In genomic region chr8:53604906-53605305, GRCm38 (mm10) we compare ENCODE assay signal across 31 mouse cellular contexts. TPM values are rescaled to one million over a fixed set of nuclear protein-coding genes. Genes with fewer than 3 reads are reported as not detected.
DNase-seq lines count a peak whose midpoint lies in the region; ATAC-seq and TF ChIP-seq lines count a peak whose summit lies in the region.
"Had no signal": no experiment of that assay in that cellular context is flagged by ENCODE, and none has a peak within 500 bp of the region (broad histone marks: within the 10 kb centered on the region; RNA-seq: fewer than 3 reads in every experiment).

No protein-coding gene starts in this region.

- H3K4me1 ChIP-seq in liver, postnatal 0 days (ENCODE audit: insufficient read depth): no peaks in the 10 kb centered on the region
- no peaks in the 10 kb centered on the region; the same call in 1 of the 2 replicates for H3K4me1 ChIP-seq in liver, embryonic 12.5 days
- H3K4me1 ChIP-seq: embryonic facial prominence, embryonic 15.5 days; heart, embryonic 12.5 days; limb, embryonic 12.5 days had no signal

- no peaks in the 10 kb centered on the region for H3K79me2 ChIP-seq in macrophage (ENCODE audit: inconsistent target)

- H3K9me3 ChIP-seq in liver, postnatal 0 days (ENCODE audit: low read length): no peaks in the 10 kb centered on the region
- no peaks in the 10 kb centered on the region for H3K9me3 ChIP-seq in liver, embryonic 12.5 days (replicated peaks)
- H3K9me3 ChIP-seq: embryonic facial prominence, embryonic 15.5 days; forebrain, embryonic 13.5 days; heart, embryonic 12.5 days; limb, embryonic 12.5 days; midbrain, embryonic 13.5 days had no signal

- no peak overlapping the region for H3K4me3 ChIP-seq in liver, postnatal 0 days (ENCODE audit: low read depth, low read length)
- no peak overlapping the region for H3K4me3 ChIP-seq in liver, embryonic 12.5 days
- H3K4me3 ChIP-seq in macrophage (ENCODE audit: inconsistent target): no peak overlapping the region
- H3K4me3 ChIP-seq: embryonic facial prominence, embryonic 15.5 days; forebrain, embryonic 13.5 days; heart, adult 2 months; heart, embryonic 12.5 days; limb, embryonic 12.5 days; midbrain, embryonic 13.5 days had no signal

- WGBS in liver, postnatal 0 days (ENCODE audit: insufficient replicate concordance): 65% methylated on average over 5 of the region's 5 CpGs
- 59% methylated on average over 5 of the region's 5 CpGs for WGBS in liver, embryonic 12.5 days (ENCODE audit: insufficient replicate concordance)
- WGBS in macrophage (ENCODE audit: missing documents): 35% methylated on average over 5 of the region's 5 CpGs

- intact Hi-C loops in left cerebral cortex, postnatal 14 days (cut with DNase I): no loop called here

- peak; percentile 37 for ATAC-seq in liver, postnatal 0 days
- ATAC-seq in liver, embryonic 12.5 days: no peak
- peak; percentile 36; the same call in 1 of the 2 replicates for ATAC-seq in monocyte, adult 5-6 weeks (replicated peaks; ENCODE audit: insufficient number of reproducible peaks, low FRiP score, low TSS enrichment, poor library complexity, severe bottlenecking)
- ATAC-seq: activated CD4-positive, CD25-positive, alpha-beta regulatory T cell, adult 4 months; CD4-positive, CD25-positive, alpha-beta regulatory T cell, adult 4 months; forebrain, embryonic 13.5 days; intestine, postnatal 0 days; midbrain, embryonic 13.5 days had no signal

- H3K36me3 ChIP-seq in liver, postnatal 0 days (replicated peaks; ENCODE audit: insufficient read depth, low read length): peaks cover 17% of the 10 kb centered on the region; the same call in 1 of the 2 replicates
- peaks cover 47% of the 10 kb centered on the region for H3K36me3 ChIP-seq in liver, embryonic 12.5 days
- no peaks in the 10 kb centered on the region for H3K36me3 ChIP-seq in macrophage (ENCODE audit: inconsistent target)
- H3K36me3 ChIP-seq: embryonic facial prominence, embryonic 15.5 days; limb, embryonic 12.5 days; midbrain, embryonic 13.5 days had no signal

- peak overlapping the region; percentile 46; the same call in 1 of the 2 replicates for H3K27ac ChIP-seq in liver, postnatal 0 days (ENCODE audit: low read depth)
- H3K27ac ChIP-seq in liver, embryonic 12.5 days: no peak overlapping the region
- peak overlapping the region; percentile 5; the same call in 1 of the 2 replicates for H3K27ac ChIP-seq in macrophage
- H3K27ac ChIP-seq: embryonic facial prominence, embryonic 15.5 days; forebrain, embryonic 13.5 days; heart, adult 2 months; hindbrain, embryonic 14.5 days; limb, embryonic 12.5 days; midbrain, embryonic 13.5 days had no signal

- no peaks in the 10 kb centered on the region for H3K27me3 ChIP-seq in liver, postnatal 0 days (ENCODE audit: insufficient read depth, low read length)
- no peaks in the 10 kb centered on the region for H3K27me3 ChIP-seq in liver, embryonic 12.5 days (replicated peaks)
- H3K27me3 ChIP-seq: embryonic facial prominence, embryonic 15.5 days; forebrain, embryonic 13.5 days; heart, embryonic 12.5 days; limb, embryonic 12.5 days; midbrain, embryonic 13.5 days had no signal

- TF ChIP-seq EP300 in liver, postnatal 0 days (IDR thresholded peaks at IDR 0.05; ENCODE audit: low read depth): no peak

- H3K4me2 ChIP-seq in liver, postnatal 0 days (ENCODE audit: low read depth, low read length): no peak overlapping the region
- H3K4me2 ChIP-seq in liver, embryonic 12.5 days: no peak overlapping the region
- H3K4me2 ChIP-seq: embryonic facial prominence, embryonic 15.5 days; forebrain, embryonic 13.5 days; heart, embryonic 12.5 days; hindbrain, embryonic 14.5 days; limb, embryonic 12.5 days; liver, embryonic 11.5 days; lung, embryonic 14.5 days; midbrain, embryonic 13.5 days had no signal

- TF ChIP-seq CTCF in liver, postnatal 0 days (IDR thresholded peaks at IDR 0.05; ENCODE audit: low read depth): no peak

- no peak for DNase-seq in liver, postnatal 0 days
- DNase-seq in MEL-GATA-1-ER (ENCODE audit: extremely low read depth, low read depth): peak; percentile 5
- DNase-seq in right cerebral cortex, postnatal 10 days (ENCODE audit: low spot score in 2 of 2): no peak
- DNase-seq in cerebellum, adult 9-10 months: no peak
- DNase-seq in left cerebral cortex, postnatal 14 days (ENCODE audit: low spot score in 2 of 2): no peak
- DNase-seq: adrenal gland, adult 2 months; adrenal gland, postnatal 36 days; cerebellum, adult 9-11 months; gastrocnemius, postnatal 14 days; heart, adult 2 months; heart, postnatal 4 days; kidney, adult 9 months; kidney, postnatal 25 days; lung, embryonic 14.5 days; retina, postnatal 1 day; spleen, adult 18-20 months; thymus, postnatal 25 days had no signal

- no peak overlapping the region for H3K9ac ChIP-seq in liver, postnatal 0 days (replicated peaks)
- H3K9ac ChIP-seq in liver, embryonic 12.5 days: no peak overlapping the region
- H3K9ac ChIP-seq: embryonic facial prominence, embryonic 15.5 days; forebrain, embryonic 13.5 days; heart, embryonic 12.5 days; hindbrain, embryonic 14.5 days; limb, embryonic 12.5 days; lung, embryonic 14.5 days; midbrain, embryonic 13.5 days had no signal

RNA-seq across cellular contexts. Expression of gene Neil3, which starts 34.0 kb away (rescaled TPM):
- 20.5 and 21.8 TPM in 2 replicates for polyA plus RNA-seq in liver, postnatal 0 days (2015; fragmentation: Nextera tagmentation; extraction: Ambion mirVana)
- polyA plus RNA-seq in liver, embryonic 12.5 days (2016; fragmentation: Nextera tagmentation; extraction: Ambion mirVana): 30.8 and 34.8 TPM in 2 replicates
- total RNA-seq in macrophage (2018; cell fraction: chromatin; rRNA removed): 10 to 100 TPM in 9 of 26 experiments, 1 to 10 TPM in 17; 1.1 to 47.6 (median 9.0) TPM
- total RNA-seq in macrophage (2018; cell fraction: cytosol; rRNA removed): 1 to 10 TPM in 7 of 26 experiments, under 1 TPM in 19; 0.26 to 2.2 (median 0.74) TPM
- total RNA-seq in macrophage (2018; cell fraction: nucleus; rRNA removed): 10 to 100 TPM in 4 of 26 experiments, 1 to 10 TPM in 22; 1.1 to 64.2 (median 4.5) TPM
- 0.26 to 3.5 TPM (median 2.9 TPM) in 3 replicates for polyA plus RNA-seq in macrophage (2018)
- 0.48 to 0.78 TPM in 2 of 3 replicates, not detected in the other for total RNA-seq in monocyte, adult 5-6 weeks (2017)
- under 1 TPM; 0.24 to 0.85 TPM for total RNA-seq in left cerebral cortex, postnatal 14 days (2021)
- total RNA-seq: left cerebral cortex, adult 18-20 months had no signal
